Mouse (Mus musculus): ENCODE measurements around the gene Lrrc29. TPM values are rescaled to one million over a fixed set of nuclear protein-coding genes. Genes with fewer than 3 reads are reported as not detected.
"Not testable (repeated sequence)": the region's sequence is repeated elsewhere in the genome, so short reads cannot be mapped to it uniquely, and the experiment has no call there.

The Lrrc29 gene
- total RNA-seq, 2 experiments from 2014 or later, result 3.4 to 6.1 TPM

DNA sequence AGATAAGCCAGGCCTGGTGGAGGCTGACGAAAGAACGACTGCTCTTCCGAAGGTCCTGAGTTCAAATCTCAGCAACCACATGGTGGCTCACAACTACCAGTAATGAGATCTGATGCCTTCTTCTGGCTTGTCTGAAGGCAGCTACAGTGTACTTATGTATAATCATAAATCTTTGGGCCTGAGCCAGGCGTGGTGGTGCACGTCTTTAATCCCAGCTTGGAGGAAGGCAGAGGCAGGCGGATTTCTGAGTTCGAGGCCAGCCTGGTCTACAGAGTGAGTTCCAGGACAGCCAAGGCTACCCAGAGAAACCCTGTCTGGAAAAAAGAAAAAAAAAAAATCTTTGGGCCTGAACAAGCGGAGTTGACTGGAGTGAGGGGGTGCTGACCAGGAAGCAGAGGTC is 34.7 kb downstream of the Lrrc29 start:
- not testable (repeated sequence) for DNase-seq

DNA sequence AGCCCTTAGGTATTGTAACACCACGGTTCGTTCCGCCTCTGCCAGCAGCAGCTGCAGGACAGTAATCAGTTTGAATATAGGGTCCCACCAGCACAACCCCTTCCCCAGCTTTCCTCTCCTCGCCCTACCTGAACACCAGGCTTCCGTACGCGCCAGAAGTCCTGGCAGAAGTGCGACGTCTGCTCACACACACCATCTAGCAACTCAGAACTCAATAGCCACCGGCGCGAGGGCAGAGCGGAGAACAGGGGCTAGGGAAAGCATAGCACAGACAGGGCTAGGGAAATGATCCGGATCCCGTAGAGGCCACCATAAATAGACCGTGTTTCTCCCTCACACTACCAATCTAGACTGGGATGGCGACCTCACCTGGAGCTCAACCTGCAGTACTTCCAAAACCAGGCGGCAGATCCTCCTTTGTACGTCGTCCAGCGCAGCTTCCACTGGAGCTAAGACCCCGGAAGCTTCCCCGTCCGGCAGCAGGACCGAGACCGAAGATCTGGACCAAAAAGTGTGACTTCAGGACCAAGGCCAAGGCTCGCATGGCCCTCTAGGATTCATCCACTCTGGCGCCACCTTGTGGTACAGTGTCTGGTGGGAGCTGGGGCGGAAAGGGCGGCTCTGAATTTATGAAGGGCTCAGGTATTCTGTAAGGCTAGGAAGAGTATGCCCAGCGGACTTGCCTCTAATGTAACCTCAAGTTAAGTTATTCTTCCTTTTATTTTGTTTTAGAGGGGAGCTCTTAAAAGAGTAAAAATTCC is 35.3 kb downstream of the Lrrc29 start:
- DNase-seq, result peak; percentile 90 to 92

DNA sequence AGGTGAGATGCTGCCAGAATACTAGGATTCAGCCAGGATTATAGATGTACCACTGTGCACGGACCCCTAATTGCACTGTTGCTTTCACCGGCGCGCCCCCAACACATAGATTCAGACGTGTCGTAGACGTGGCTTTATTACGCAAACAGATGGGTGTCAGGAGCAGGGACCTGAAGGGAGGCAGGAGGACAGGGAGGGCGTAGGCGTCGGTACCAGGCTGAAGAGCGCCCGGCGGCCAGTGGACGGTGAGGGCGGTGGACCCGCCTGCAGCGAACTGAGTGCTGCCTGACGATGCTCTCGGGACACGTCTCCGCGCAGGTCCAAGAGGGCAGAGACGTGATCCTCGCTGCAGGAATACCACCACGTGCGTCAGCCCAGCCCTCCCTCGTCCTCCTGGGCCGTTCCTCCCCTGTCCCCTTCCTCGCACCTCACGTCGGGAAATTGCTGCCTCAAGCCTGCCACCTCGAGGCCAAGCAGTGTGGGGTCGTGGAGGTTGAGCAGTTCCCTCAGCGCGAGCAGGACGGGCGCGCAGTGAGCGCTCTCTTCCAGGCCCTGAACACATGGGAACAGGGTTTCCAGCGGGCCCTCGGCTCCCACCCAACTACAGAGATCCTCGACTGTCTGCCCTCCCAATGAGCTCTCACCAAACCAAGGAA is 36.1 kb downstream of the Lrrc29 start, which contains the start of gene 4931428F04Rik:
Gene 4931428F04Rik (minus strand): TSS at position 60 of the 656 bp plus-strand sequence.
- peak; percentile 59 to 63 for DNase-seq

DNA sequence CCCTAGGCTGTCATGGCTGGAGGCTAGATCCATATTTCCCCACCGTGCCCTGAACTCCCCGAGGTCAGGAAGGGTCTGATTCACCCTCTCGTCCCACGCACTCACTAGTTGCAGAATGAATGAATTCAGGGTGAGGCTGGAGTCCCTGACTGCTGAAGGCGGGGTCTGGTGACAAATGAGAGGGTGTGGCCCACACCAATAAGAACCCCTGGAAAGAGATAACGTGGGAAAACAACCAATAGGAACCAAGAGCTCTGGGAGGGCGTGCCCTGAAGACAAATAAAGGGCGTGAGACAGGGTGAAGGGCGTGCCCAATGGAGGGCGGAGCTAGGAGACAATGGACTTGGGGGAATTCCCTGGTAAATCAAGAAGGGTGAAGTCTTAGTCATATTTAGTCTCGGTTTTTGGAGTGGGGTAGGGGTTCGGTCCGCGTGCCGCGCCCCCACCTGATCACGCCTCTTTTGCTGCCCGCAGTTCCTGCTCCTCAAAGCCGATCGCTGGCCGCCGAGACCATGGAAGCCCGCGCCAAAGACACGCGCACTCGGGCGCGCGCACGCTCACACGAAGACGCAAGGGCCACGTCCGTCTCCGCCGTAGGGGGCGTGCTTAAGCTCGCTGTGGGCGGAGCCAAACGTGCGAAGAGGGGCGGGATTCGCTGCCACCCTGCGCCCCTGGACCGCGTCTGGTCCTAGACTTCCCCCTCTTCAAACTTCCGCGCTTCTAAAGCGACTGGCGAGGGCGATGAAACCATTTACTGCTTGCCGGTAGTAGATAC is 36.9 kb downstream of the Lrrc29 start:
- peak; percentile 93 to 95 for DNase-seq

GRCm38 (mm10) chr8:105288231-105288630 is 37.8 kb downstream of the Lrrc29 start:
- DNase-seq, result no peak

GRCm38 (mm10) chr8:105286907-105287306 is 39.2 kb downstream of the Lrrc29 start:
- DNase-seq, result no peak

DNA sequence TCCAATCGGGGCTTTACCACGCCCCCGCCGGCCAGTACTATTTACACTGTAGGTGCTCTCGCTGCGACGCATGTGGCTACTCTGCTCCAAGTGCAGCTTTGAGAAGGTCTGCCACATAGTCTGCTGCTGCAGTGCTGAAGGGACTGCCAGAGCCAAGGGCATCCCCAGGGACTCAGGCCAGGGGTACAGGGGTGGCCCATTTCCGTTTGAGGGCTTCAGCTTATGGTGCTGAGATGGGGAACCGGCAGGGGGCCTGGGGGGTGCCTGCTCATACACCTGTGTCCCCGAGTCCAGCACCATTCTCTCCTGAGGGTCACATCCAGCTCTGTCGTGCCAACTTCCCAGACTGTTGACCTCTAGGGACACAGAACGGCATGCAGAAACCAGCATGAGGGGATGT is 40.6 kb downstream of the Lrrc29 start:
- DNase-seq, result no peak

GRCm38 (mm10) chr8:105283074-105283473 is 43.0 kb downstream of the Lrrc29 start:
- peak; percentile 78 to 79 for DNase-seq

GRCm38 (mm10) chr8:105282239-105282638 is 43.8 kb downstream of the Lrrc29 start:
- DNase-seq, result no peak

GRCm38 (mm10) chr8:105281821-105282220 is 44.3 kb downstream of the Lrrc29 start:
- DNase-seq, result no peak

GRCm38 (mm10) chr8:105280567-105280966 is 45.5 kb downstream of the Lrrc29 start:
- no peak for DNase-seq

- peak; percentile 95 for DNase-seq
Observed at GRCm38 (mm10) chr8:105278911-105279334, 47.2 kb downstream of the Lrrc29 start.

GRCm38 (mm10) chr8:105276292-105277120 is 49.6 kb downstream of the Lrrc29 start:
- DNase-seq, result peak; percentile 63 to 82

DNA sequence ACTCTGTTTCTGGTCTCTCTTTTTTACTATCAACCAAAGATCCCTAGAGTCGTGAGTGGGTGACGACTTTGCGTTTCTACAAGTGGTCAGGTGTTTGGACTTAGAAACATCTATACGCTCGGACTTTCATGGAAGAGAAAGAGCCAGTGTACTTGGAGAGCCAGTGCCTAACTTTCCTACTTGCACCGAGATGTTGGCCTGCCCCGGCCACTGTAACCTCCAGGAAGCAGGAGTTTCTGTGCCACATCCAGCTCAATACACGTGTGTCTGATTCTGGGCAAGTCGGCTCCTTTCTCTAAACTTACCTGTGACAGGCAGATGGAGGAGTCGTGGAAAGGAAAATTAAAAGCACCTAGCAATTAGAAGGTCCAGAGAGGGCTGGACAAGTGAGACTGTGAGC is 50.2 kb downstream of the Lrrc29 start, which contains the start of gene Nol3:
Gene Nol3 (plus strand): TSS at position 301 of the 400 bp plus-strand sequence.
- DNase-seq, result no peak

GRCm38 (mm10) chr8:105275387-105275786 is 50.7 kb downstream of the Lrrc29 start:
- no peak for DNase-seq

GRCm38 (mm10) chr8:105270916-105271186 is 55.2 kb downstream of the Lrrc29 start:
- DNase-seq, result no peak

DNA sequence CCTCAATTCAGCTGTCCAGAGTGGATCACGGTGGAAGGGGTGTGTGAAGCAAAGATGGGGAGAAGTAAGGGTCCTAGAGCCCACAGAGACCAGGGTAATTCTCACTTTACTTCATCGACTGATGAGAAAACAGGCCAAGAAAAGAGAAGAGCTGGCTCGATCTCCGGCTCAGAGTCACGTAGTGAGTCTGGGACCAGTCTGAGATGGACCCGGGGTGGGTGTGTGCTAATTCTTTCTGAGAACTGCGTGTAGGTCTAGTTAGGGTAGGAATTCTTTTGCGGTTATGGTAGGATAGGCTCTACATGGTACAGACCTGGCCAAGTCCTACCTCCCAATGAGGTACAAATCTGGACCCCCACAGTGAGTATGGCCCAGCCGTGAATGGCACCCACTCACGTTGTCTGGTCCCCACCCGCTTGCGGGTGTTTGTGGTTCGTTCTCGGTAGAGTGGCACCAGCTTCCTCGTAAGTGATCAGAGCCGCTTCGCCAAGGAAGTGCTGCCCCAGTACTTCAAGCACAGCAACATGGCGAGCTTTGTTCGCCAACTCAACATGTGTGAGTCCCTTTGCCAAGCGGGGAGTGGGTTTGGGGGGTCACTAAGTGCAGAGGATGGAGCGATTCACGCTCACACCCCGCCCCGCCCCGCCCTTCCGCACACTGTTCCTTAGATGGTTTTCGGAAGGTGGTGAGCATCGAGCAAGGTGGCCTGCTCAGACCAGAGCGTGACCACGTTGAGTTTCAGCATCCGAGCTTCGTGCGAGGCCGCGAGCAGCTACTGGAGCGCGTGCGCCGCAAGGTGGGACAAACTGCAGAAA is 55.8 kb downstream of the Lrrc29 start:
- DNase-seq, result no peak

DNA sequence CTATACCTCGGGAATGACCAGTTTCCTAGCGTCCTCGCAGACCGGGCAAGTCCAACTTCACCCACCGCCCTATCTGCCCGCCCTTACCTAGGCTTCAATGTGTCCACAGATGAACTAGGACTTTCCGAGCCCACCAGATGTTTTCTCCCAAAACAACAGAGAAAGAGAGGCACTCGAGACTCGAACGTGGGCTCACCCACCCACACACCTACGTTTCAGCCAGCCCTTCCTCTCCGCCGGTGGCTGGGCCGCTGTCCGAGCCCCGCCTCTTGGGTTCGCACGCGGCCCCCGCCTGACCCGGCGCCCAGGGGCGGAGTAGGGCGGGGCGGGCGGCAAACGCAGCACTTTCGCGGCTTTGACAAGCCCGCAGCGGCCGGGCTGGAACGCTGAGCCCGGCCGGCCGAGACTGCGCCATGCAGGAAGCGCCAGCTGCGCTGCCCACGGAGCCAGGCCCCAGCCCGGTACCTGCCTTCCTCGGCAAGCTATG is 56.6 kb downstream of the Lrrc29 start, which contains the start of gene Hsf4:
Gene Hsf4 (plus strand): TSS at position 341 of the 487 bp plus-strand sequence.
- DNase-seq, result peak; percentile 79 to 88

DNA sequence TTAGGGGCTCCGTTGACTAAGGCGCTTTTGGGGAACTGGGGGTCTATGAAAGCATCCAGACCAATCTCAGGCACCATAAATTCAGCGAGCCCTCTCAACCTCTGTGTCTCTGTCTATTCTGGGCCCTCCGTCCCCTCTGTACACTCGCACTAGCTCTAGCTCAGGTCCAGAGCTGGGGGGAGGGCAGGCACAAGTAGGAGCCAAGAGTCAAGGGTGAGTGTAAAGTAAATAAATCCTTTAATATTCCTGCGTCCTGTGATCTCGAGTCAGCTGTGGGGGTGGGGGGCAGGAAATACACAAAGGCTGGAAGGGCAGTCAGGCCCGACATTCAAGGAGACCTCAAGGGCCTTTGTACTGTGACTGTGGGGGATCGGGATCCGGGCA is 57.0 kb downstream of the Lrrc29 start:
- peak in 1 of 2 experiments; percentile 50 for DNase-seq

- peak; percentile 44 to 45 for DNase-seq
Observed at GRCm38 (mm10) chr8:105268342-105269074, 57.6 kb downstream of the Lrrc29 start.
